Mouse (Mus musculus) CH12.LX (cell line): ENCODE results near the gene Rpl32.

Experiments used
- MAX ChIP-seq: IDR thresholded peaks from 2 replicates; pipeline ENCODE4 v1.6.1; 2011; ENCODE audit warnings: low read length, improper control_type of control experiment
- NRF1 ChIP-seq: IDR thresholded peaks from 2 replicates; pipeline ENCODE4 v1.6.1; 2014; ENCODE audit warnings: low read depth, mild to moderate bottlenecking, inconsistent platforms, low read length, improper control_type of control experiment, moderate library complexity
- POLR2AphosphoS2 ChIP-seq: IDR thresholded peaks from 2 replicates; pipeline ENCODE4 v1.6.1; 2011; ENCODE audit warnings: low read depth, low read length, improper control_type of control experiment
- USF2 ChIP-seq: conservative IDR thresholded peaks from 2 replicates; pipeline ENCODE4 v1.6.1; 2011; ENCODE audit warnings: low read depth, low read length, improper control_type of control experiment
- ZKSCAN1 ChIP-seq: IDR thresholded peaks from 2 replicates; pipeline ENCODE4 v1.6.1; 2012; ENCODE audit warnings: low read depth, inconsistent platforms, low read length, improper control_type of control experiment, borderline replicate concordance

DNA sequence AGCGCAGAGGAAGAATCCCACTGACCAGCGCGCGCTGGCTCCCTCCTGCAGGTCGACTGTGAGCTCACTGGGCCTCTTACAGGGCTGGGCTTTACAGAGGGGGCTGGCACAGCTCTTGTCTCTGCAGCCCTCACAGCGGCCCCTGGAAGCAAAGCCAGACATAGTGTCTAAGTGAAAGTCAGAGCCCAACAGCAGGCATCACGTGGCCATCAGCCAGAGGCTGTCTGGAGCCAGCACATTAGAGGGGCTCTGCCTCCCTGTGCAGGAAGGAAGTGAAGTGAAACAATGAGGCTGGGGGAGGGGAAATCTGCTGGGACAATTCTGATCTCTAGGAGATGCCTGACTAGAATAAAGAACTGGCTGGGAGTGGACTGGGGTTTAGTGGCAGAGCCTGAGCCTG lies 44.4 kb downstream of the Rpl32 start:
- TF ChIP-seq NRF1 (no peak), USF2 (no peak), POLR2AphosphoS2 (no peak), MAX (no peak), ZKSCAN1 (no peak)
